Comparison of ENCODE assay signal across 25 mouse cellular contexts in genomic region chr2:96406856-96407255, GRCm38 (mm10).
DNase-seq lines count a peak whose midpoint lies in the region; ATAC-seq lines count a peak whose summit lies in the region.
"Had no signal": no experiment of that assay in that cellular context is flagged by ENCODE, and none has a peak within 500 bp of the region (broad histone marks: within the 10 kb centered on the region; RNA-seq: fewer than 3 reads in every experiment).

No protein-coding gene starts in this region.

- H3K9me3 ChIP-seq in kidney, embryonic 15.5 days (replicated peaks) = no peaks in the 10 kb centered on the region
- H3K9me3 ChIP-seq: forebrain, embryonic 10.5 days; heart, embryonic 15.5 days; hindbrain, embryonic 10.5 days; hindbrain, embryonic 13.5 days had no signal

- no peaks in the 10 kb centered on the region for H3K36me3 ChIP-seq in kidney, embryonic 15.5 days
- H3K36me3 ChIP-seq: forebrain, embryonic 10.5 days; heart, embryonic 15.5 days; hindbrain, embryonic 10.5 days; hindbrain, embryonic 13.5 days had no signal

- no peaks in the 10 kb centered on the region for H3K4me1 ChIP-seq in kidney, embryonic 15.5 days
- H3K4me1 ChIP-seq: forebrain, embryonic 10.5 days; heart, embryonic 15.5 days; hindbrain, embryonic 10.5 days; hindbrain, embryonic 13.5 days had no signal

- no peak overlapping the region for H3K4me2 ChIP-seq in kidney, embryonic 15.5 days
- H3K4me2 ChIP-seq: heart, embryonic 11.5 days; heart, embryonic 15.5 days; hindbrain, embryonic 13.5 days had no signal

- H3K27ac ChIP-seq in kidney, embryonic 15.5 days = no peak overlapping the region
- H3K27ac ChIP-seq: forebrain, embryonic 10.5 days; gastrocnemius, adult 2 months; heart, embryonic 15.5 days; hindbrain, embryonic 10.5 days; hindbrain, embryonic 13.5 days had no signal

- ATAC-seq in kidney, embryonic 15.5 days (replicated peaks; ENCODE audit: low FRiP score) = no peak
- ATAC-seq: activated CD4-positive, CD25-positive, alpha-beta regulatory T cell, adult 4 months; forebrain, embryonic 14.5 days; forebrain, postnatal 0 days; hindbrain, embryonic 16.5 days had no signal

- peak; percentile 80 for DNase-seq in kidney, adult 11 months
- DNase-seq in kidney, adult 8-10 months = peak; percentile 40 to 72
- DNase-seq in kidney, postnatal 14 days = peak; percentile 51
- DNase-seq in adrenal gland, postnatal 36 days = no peak
- DNase-seq in urinary bladder, postnatal 4 days (ENCODE audit: low spot score in 2 of 2) = no peak
- DNase-seq: adrenal gland, adult 8-10 months; adrenal gland, postnatal 25 days; cerebellum, adult 18-20 months; cerebellum, adult 9-10 months; cerebellum, postnatal 14 days; forebrain, postnatal 0 days; gastrocnemius, adult 2 months; gastrocnemius, postnatal 14 days; heart, adult 11 months; heart, postnatal 10 days; heart, postnatal 36 days had no signal

- H3K4me3 ChIP-seq in kidney, embryonic 15.5 days (replicated peaks) = no peak overlapping the region
- H3K4me3 ChIP-seq: forebrain, embryonic 10.5 days; gastrocnemius, adult 2 months; heart, embryonic 15.5 days; hindbrain, embryonic 10.5 days; hindbrain, embryonic 13.5 days had no signal

- 87% methylated on average over 8 of the region's 8 CpGs for WGBS in kidney, embryonic 15.5 days

- no peaks in the 10 kb centered on the region for H3K27me3 ChIP-seq in kidney, embryonic 15.5 days
- H3K27me3 ChIP-seq: heart, embryonic 15.5 days; hindbrain, embryonic 13.5 days had no signal

- H3K9ac ChIP-seq in kidney, embryonic 15.5 days = no peak overlapping the region
- H3K9ac ChIP-seq: forebrain, postnatal 0 days; heart, embryonic 15.5 days; hindbrain, embryonic 13.5 days had no signal

Comparison
In these comparisons a context has a peak if more than half of its experiments do, and no peak if none do; other contexts are left out.
1. DNase-seq: peak in kidney, adult 11 months (single experiment), kidney, adult 8-10 months (2 of 2) and kidney, postnatal 14 days (single experiment); none in adrenal gland, postnatal 36 days (0 of 2) and urinary bladder, postnatal 4 days (0 of 2).